Mouse (Mus musculus): Measurements from ENCODE around the gene Slc17a9.
A peak's percentile ranks its signal among the peaks of the same experiment; 100 is the strongest.

DNA sequence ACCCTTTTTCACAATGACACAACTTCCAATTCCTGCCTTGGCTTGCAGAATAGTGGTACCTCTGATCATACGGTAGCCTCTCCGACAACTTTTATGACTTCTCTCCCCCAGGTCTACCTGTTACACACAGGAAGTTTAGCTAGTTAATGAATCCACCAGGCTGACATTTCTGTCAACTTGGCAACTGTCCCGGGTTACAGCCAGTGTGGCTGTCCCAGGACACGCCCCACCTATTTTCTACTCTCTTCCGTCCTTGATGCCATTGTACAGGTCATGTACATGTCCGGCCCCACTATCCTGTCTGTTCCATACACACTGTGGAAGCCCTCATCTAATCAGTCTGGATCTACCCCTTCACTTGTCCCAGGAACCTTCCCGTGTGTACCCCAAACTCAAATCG is 20.5 kb upstream of the Slc17a9 start:
- TF ChIP-seq EP300 (IDR thresholded peaks at IDR 0.05; ENCODE audit: insufficient read depth, low read depth, low read length) (peak; percentile 69; the same call in 1 of the 2 replicates), CTCF (IDR thresholded peaks at IDR 0.05) (no peak), POLR2A (IDR thresholded peaks at IDR 0.05; ENCODE audit: insufficient read depth, low read depth, low read length) (peak; percentile 47; the same call in 1 of the 2 replicates)
